Mouse (Mus musculus) right cerebral cortex, postnatal 25 days (tissue): ENCODE data around the gene Fbxl2.
A peak's percentile ranks its signal among the peaks of the same experiment; 100 is the strongest.

Experiments used
- DNase-seq: peaks from one replicate; pipeline ENCODE4 v3.0.0; 2022

Fbxl2 gene

DNA sequence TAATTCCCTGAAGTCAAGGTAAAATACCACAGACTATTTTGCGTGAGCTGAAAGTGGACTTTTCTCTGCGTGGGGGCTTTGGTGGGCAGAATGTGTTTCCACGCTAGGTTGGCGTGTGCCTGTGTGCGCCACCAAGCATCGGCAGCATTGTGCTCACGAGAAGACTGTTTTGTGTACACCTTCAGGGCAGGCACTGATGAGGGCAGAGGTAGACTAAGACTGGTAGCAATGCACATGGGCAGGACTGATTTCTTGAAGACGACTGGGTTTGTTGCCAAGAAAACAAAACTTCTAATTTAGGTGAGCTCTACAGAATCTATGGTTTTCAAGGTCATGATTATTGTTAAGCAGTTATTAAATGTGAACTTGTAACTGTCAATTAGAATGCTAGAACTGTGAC is 76.6 kb downstream of the Fbxl2 start:
- no peak for DNase-seq

GRCm38 (mm10) chr9:113968967-113969366 is 77.0 kb downstream of the Fbxl2 start:
- no peak for DNase-seq

- DNase-seq: no peak
Measured at GRCm38 (mm10) chr9:113966838-113967237, 79.2 kb downstream of the Fbxl2 start.

GRCm38 (mm10) chr9:113964415-113964814 is 81.6 kb downstream of the Fbxl2 start:
- no peak for DNase-seq

- DNase-seq: no peak
Measured at GRCm38 (mm10) chr9:113963718-113964117, 82.3 kb downstream of the Fbxl2 start.

GRCm38 (mm10) chr9:113957777-113958176 is 88.2 kb downstream of the Fbxl2 start:
- no peak for DNase-seq

GRCm38 (mm10) chr9:113947216-113947615 is 98.8 kb downstream of the Fbxl2 start:
- no peak for DNase-seq

- no peak for DNase-seq
Measured at GRCm38 (mm10) chr9:113943372-113943771, 102.6 kb downstream of the Fbxl2 start.

DNA sequence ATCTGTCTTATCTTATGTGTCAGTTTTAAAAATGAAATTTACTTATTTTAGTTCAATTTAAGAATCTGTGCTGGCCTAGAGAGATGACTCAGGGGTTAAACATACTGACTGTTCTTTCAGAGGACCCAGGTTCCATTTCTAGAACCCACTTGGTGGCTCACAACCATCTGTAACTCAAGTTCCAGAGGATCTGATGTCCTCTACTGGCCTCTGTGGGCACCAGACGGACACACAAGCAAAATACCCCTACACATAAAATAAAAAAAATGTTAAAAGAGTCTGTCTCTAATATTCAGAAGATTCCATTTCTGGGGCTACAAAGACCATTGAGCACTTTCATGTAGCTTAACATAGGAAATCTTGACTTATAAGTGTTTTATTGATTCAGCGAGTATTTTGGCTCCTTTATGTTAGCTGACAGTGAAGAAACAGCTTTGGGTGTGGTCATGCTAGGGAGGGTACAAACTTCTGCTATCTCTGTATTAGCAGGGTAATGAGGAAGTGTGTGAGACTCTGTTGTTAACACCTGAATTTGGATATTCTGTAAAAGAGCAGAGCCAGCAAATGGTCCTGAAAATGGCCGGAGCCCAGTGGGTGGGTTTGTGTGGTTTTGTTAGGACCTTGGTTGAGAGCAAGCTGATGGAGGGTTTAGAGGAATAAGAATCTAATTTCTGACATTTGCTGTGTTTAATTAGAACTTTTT is 104.7 kb downstream of the Fbxl2 start:
- DNase-seq: no peak

DNA sequence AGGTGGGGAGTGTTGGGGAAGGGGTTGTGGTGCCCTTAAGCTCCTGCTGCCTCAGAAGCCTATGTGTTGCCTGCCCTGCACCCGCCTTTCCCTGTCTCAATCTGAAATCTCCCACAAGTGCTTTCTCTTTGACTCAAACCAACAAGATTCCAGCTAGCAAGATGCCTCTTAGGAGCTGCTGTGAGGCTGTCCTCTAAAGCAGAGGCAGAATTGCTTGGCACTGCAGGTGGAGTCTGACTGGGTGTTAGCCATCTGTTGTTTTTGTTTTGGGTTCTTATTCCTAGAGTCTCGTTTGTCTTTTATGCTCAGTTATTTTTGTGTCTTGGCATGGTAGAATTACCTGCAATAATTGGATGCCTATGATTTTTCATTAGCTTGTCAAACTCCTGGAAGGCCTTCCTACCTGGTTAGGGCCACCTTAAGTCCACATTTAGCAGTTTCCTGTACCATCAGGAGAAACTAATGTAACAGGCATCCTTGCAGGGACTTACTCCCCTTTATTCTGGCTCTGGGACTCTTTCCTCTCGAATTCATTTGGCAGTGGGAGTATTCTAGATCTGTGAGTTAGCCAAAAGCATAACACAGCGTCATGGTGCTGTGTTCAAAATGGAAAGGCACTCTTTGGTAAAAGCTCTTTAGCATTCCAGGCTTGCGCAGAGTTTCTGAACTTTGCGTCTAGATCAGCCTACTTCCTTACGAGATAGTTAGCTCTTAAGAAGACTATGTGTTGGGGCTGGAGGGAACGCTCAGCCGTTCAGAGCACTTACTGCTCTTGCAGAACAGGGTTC is 106.7 kb downstream of the Fbxl2 start:
- peak; percentile 31 for DNase-seq

DNA sequence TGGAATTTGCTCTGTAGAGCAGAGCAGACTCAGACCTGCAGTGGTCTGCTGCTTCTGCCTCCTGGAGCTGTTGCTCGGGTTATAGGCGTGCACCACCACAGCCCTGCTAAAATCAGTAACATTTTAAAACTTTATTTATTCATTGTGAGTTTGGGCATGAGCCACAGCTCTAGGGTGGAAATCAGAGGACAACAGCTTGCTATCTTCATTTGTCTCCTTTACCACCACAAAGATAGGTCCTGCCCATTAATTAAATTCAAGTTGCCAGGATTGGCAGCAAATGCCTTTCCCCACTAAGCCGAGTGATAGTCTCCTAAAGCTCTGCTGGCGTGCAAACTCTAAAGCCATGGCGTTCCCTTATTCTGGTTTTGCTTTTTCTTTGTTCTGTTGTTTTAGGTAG is 110.4 kb downstream of the Fbxl2 start:
- no peak for DNase-seq

DNA sequence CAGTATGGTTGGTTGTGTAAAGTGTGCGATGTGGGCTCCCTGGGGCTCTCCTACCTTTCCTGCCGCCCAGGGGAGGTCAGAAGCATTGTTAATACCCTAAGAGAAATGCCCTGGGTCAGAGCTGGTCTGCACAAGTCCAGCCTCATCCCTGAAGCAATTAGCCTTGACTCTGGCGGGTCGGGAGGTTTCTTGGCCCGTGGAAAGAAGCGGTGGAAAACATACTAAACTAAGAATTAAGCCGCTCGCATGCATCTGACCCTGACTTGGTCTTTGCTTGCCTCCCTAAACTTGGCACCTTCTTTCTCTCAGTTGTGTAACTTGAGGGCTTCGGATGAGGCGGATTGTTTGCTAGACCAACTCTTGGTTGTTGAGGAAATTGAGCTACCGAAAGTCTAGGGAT is 113.5 kb downstream of the Fbxl2 start:
- DNase-seq: no peak

DNA sequence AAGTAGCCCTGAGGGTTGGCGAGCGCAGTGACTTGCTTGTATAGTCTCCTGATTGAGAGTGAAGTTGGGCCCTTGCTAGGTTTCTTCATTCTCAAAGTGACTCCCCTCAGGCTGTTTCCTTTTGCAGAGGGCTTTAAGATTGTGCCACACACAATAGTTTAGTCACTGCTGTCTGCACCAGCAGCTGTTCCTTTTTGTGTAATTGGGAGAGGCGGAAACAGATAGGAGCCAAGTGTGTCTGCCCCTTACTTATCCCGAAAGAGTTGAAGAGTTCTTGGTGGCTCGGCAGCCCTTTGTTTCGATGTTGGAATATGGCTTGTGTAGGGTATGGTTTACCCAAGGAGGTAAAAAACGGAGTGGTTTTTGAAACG is 113.9 kb downstream of the Fbxl2 start:
- DNase-seq: no peak

GRCm38 (mm10) chr9:113931375-113932099 is 114.5 kb downstream of the Fbxl2 start:
- peak; percentile 29 for DNase-seq

GRCm38 (mm10) chr9:113930534-113931374 is 115.2 kb downstream of the Fbxl2 start, which contains the start of gene Ubp1:
Ubp1 (plus strand) TSS chr9:113930934.
- peak; percentile 97 for DNase-seq

GRCm38 (mm10) chr9:113929676-113930075 is 116.3 kb downstream of the Fbxl2 start:
- DNase-seq: no peak

DNA sequence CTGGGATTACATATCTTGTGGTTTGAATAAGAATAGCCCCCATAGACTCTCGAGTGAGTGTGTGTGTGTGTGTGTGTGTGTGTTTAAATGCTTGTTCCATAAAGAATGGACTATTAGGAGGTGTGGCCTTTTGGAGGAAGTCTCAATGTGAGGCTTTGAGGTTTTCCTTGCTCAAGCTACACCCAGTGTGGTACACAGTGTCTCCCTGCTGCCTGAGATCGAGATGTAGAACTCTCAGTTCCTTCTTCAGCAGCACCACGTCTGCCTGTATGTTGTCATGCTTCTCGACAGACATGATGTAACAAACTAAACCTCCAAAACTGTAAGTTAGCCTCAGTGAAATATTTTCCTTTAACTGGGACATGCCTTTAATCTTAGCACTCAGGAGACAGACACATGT is 117.4 kb downstream of the Fbxl2 start:
- no peak for DNase-seq

GRCm38 (mm10) chr9:113924883-113925282 is 121.1 kb downstream of the Fbxl2 start:
- no peak for DNase-seq

DNA sequence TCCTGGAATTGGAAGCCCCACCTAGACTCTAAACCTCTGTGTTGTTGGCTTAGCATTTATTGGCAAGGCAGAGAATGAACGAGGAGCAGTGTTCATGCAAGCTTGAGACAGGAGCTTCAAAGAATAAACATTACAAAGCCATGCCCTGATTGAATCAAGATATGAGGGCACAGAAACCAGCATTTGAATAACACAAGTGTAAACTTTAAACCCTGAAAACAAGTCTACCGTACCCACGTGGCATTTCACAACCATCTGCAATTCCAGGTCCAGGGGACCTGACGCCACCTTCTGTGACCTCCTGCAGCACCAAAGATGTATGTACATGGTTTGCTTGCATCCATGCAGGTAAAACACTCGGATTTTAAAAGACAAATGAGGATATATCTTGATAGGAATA is 123.3 kb downstream of the Fbxl2 start:
- DNase-seq: no peak

- no peak for DNase-seq
Measured at GRCm38 (mm10) chr9:113915789-113916188, 130.2 kb downstream of the Fbxl2 start.
